Mouse (Mus musculus): ENCODE results near the gene Usp35. TPM values are rescaled to one million over a fixed set of nuclear protein-coding genes. Genes with fewer than 3 reads are reported as not detected.
A peak's percentile ranks its signal among the peaks of the same experiment; 100 is the strongest.

Gene Usp35
- polyA plus RNA-seq (2014; fragmentation: Nextera tagmentation; extraction: Ambion mirVana) = 3.9 and 4.4 TPM in 2 replicates

- Histone ChIP-seq H3K27ac (replicated peaks; ENCODE audit: low read depth, low read length) (peak within 1 kb of the TSS; percentile 73), H3K9me3 (ENCODE audit: control insufficient read depth, low read length) (no peaks in the 10 kb centered on the region), H3K4me3 (replicated peaks; ENCODE audit: low read depth, low read length) (peak within 1 kb of the TSS; percentile 78), H3K27me3 (ENCODE audit: control insufficient read depth, insufficient read depth, low read length) (peaks cover under 1% of the 10 kb centered on the region; the same call in 1 of the 2 replicates), H3K4me2 (ENCODE audit: low read length) (peak within 1 kb of the TSS; percentile 73), H3K9ac (replicated peaks; ENCODE audit: low read length) (peak within 1 kb of the TSS; percentile 74), H3K4me1 (ENCODE audit: control insufficient read depth, insufficient read depth, low read length) (peaks cover 23% of the 10 kb centered on the region), H3K36me3 (ENCODE audit: control insufficient read depth, insufficient read depth, low read length) (no peaks in the 10 kb centered on the region)
- ATAC-seq (ENCODE audit: low FRiP score, low TSS enrichment) (peak; percentile 99), DNase-seq (peak; percentile 98)
- WGBS = under 1% methylated on average over 68 of the region's 68 CpGs
Measured at GRCm38 (mm10) chr7:97331726-97332666, at the start of gene Usp35, which contains the start of gene Kctd21. Gene Usp35 (minus strand): TSS chr7:97332020. Gene Kctd21 (plus strand): TSS chr7:97332327.

- Histone ChIP-seq H3K27ac (replicated peaks; ENCODE audit: low read depth, low read length) (no peak overlapping the region), H3K9ac (replicated peaks; ENCODE audit: low read length) (no peak overlapping the region), H3K27me3 (ENCODE audit: control insufficient read depth, insufficient read depth, low read length) (no peaks in the 10 kb centered on the region), H3K4me3 (replicated peaks; ENCODE audit: low read depth, low read length) (no peak overlapping the region), H3K9me3 (ENCODE audit: control insufficient read depth, low read length) (no peaks in the 10 kb centered on the region), H3K4me1 (ENCODE audit: control insufficient read depth, insufficient read depth, low read length) (no peaks in the 10 kb centered on the region), H3K4me2 (ENCODE audit: low read length) (no peak overlapping the region), H3K36me3 (ENCODE audit: control insufficient read depth, insufficient read depth, low read length) (peaks cover 75% of the 10 kb centered on the region)
- DNase-seq (no peak), ATAC-seq (ENCODE audit: low FRiP score, low TSS enrichment) (no peak)
- WGBS = 96% methylated on average over 5 of the region's 5 CpGs
Measured at GRCm38 (mm10) chr7:97380500-97381123, 48.8 kb upstream of the Usp35 start.

- H3K4me1 ChIP-seq (ENCODE audit: control insufficient read depth, insufficient read depth, low read length) = no peaks in the 10 kb centered on the region
- DNase-seq (no peak), ATAC-seq (ENCODE audit: low FRiP score, low TSS enrichment) (no peak)
- 95% methylated on average over 5 of the region's 5 CpGs for WGBS
- no peak overlapping the region for H3K4me3 ChIP-seq (replicated peaks; ENCODE audit: low read depth, low read length)
- no peaks in the 10 kb centered on the region for H3K9me3 ChIP-seq (ENCODE audit: control insufficient read depth, low read length)
- no peak overlapping the region for H3K9ac ChIP-seq (replicated peaks; ENCODE audit: low read length)
- no peaks in the 10 kb centered on the region for H3K27me3 ChIP-seq (ENCODE audit: control insufficient read depth, insufficient read depth, low read length)
- peaks cover 69% of the 10 kb centered on the region for H3K36me3 ChIP-seq (ENCODE audit: control insufficient read depth, insufficient read depth, low read length)
- H3K4me2 ChIP-seq (ENCODE audit: low read length) = no peak overlapping the region
- H3K27ac ChIP-seq (replicated peaks; ENCODE audit: low read depth, low read length) = no peak overlapping the region
Measured at GRCm38 (mm10) chr7:97379304-97379703, 47.5 kb upstream of the Usp35 start.

- Histone ChIP-seq H3K9me3 (ENCODE audit: control insufficient read depth, low read length) (no peaks in the 10 kb centered on the region), H3K4me2 (ENCODE audit: low read length) (no peak overlapping the region), H3K9ac (replicated peaks; ENCODE audit: low read length) (no peak overlapping the region), H3K27me3 (ENCODE audit: control insufficient read depth, insufficient read depth, low read length) (no peaks in the 10 kb centered on the region), H3K27ac (replicated peaks; ENCODE audit: low read depth, low read length) (no peak overlapping the region), H3K4me3 (replicated peaks; ENCODE audit: low read depth, low read length) (no peak overlapping the region), H3K4me1 (ENCODE audit: control insufficient read depth, insufficient read depth, low read length) (peaks cover 7% of the 10 kb centered on the region; the same call in 1 of the 2 replicates), H3K36me3 (ENCODE audit: control insufficient read depth, insufficient read depth, low read length) (peaks cover 40% of the 10 kb centered on the region)
- no peak for ATAC-seq (ENCODE audit: low FRiP score, low TSS enrichment)
- DNase-seq = no peak
- 79% methylated on average over 2 of the region's 2 CpGs for WGBS
Measured at GRCm38 (mm10) chr7:97375906-97376305, 44.1 kb upstream of the Usp35 start.

GRCm38 (mm10) chr7:97375101-97375500, 43.3 kb upstream of the Usp35 start:
- Histone ChIP-seq H3K9ac (replicated peaks; ENCODE audit: low read length) (no peak overlapping the region), H3K27me3 (ENCODE audit: control insufficient read depth, insufficient read depth, low read length) (no peaks in the 10 kb centered on the region), H3K9me3 (ENCODE audit: control insufficient read depth, low read length) (no peaks in the 10 kb centered on the region), H3K4me1 (ENCODE audit: control insufficient read depth, insufficient read depth, low read length) (peaks cover 9% of the 10 kb centered on the region; the same call in 1 of the 2 replicates), H3K4me3 (replicated peaks; ENCODE audit: low read depth, low read length) (no peak overlapping the region), H3K4me2 (ENCODE audit: low read length) (no peak overlapping the region), H3K27ac (replicated peaks; ENCODE audit: low read depth, low read length) (no peak overlapping the region), H3K36me3 (ENCODE audit: control insufficient read depth, insufficient read depth, low read length) (peaks cover 36% of the 10 kb centered on the region)
- no peak for DNase-seq
- ATAC-seq (ENCODE audit: low FRiP score, low TSS enrichment) = no peak
- 93% methylated on average over 9 of the region's 9 CpGs for WGBS

- no peak for ATAC-seq (ENCODE audit: low FRiP score, low TSS enrichment)
- DNase-seq = no peak
Measured at GRCm38 (mm10) chr7:97365887-97366286, 34.1 kb upstream of the Usp35 start.

GRCm38 (mm10) chr7:97361467-97361866, 29.6 kb upstream of the Usp35 start:
- peak; percentile 66 for DNase-seq
- WGBS = 28% methylated on average over 4 of the region's 4 CpGs

More at GRCm38 (mm10) chr7:97365887-97366286, 34.1 kb upstream of the Usp35 start:
- no peak overlapping the region for H3K9ac ChIP-seq (replicated peaks; ENCODE audit: low read length)
- no peak overlapping the region for H3K4me3 ChIP-seq (replicated peaks; ENCODE audit: low read depth, low read length)
- no peak overlapping the region for H3K4me2 ChIP-seq (ENCODE audit: low read length)
- 73% methylated on average over 1 of the region's 1 CpGs for WGBS
- H3K27me3 ChIP-seq (ENCODE audit: control insufficient read depth, insufficient read depth, low read length) = no peaks in the 10 kb centered on the region
- H3K36me3 ChIP-seq (ENCODE audit: control insufficient read depth, insufficient read depth, low read length) = no peaks in the 10 kb centered on the region
- H3K9me3 ChIP-seq (ENCODE audit: control insufficient read depth, low read length) = no peaks in the 10 kb centered on the region
- H3K4me1 ChIP-seq (ENCODE audit: control insufficient read depth, insufficient read depth, low read length) = 0 out of 2 replicates have a peak, but pooled peaks cover 2% of the 10 kb centered on the region
- H3K27ac ChIP-seq (replicated peaks; ENCODE audit: low read depth, low read length) = no peak overlapping the region

GRCm38 (mm10) chr7:97360955-97361354, 29.1 kb upstream of the Usp35 start:
- 47% methylated on average over 3 of the region's 3 CpGs for WGBS
- Histone ChIP-seq H3K27ac (replicated peaks; ENCODE audit: low read depth, low read length) (no peak overlapping the region), H3K4me2 (ENCODE audit: low read length) (no peak overlapping the region), H3K4me3 (replicated peaks; ENCODE audit: low read depth, low read length) (no peak overlapping the region), H3K36me3 (ENCODE audit: control insufficient read depth, insufficient read depth, low read length) (no peaks in the 10 kb centered on the region), H3K9me3 (ENCODE audit: control insufficient read depth, low read length) (no peaks in the 10 kb centered on the region), H3K27me3 (ENCODE audit: control insufficient read depth, insufficient read depth, low read length) (no peaks in the 10 kb centered on the region), H3K4me1 (ENCODE audit: control insufficient read depth, insufficient read depth, low read length) (no peaks in the 10 kb centered on the region), H3K9ac (replicated peaks; ENCODE audit: low read length) (no peak overlapping the region)
- DNase-seq = no peak
- ATAC-seq (ENCODE audit: low FRiP score, low TSS enrichment) = no peak

More at GRCm38 (mm10) chr7:97361467-97361866, 29.6 kb upstream of the Usp35 start:
- Histone ChIP-seq H3K4me1 (ENCODE audit: control insufficient read depth, insufficient read depth, low read length) (no peaks in the 10 kb centered on the region), H3K4me2 (ENCODE audit: low read length) (no peak overlapping the region), H3K9me3 (ENCODE audit: control insufficient read depth, low read length) (no peaks in the 10 kb centered on the region), H3K27me3 (ENCODE audit: control insufficient read depth, insufficient read depth, low read length) (no peaks in the 10 kb centered on the region), H3K27ac (replicated peaks; ENCODE audit: low read depth, low read length) (no peak overlapping the region), H3K4me3 (replicated peaks; ENCODE audit: low read depth, low read length) (no peak overlapping the region), H3K36me3 (ENCODE audit: control insufficient read depth, insufficient read depth, low read length) (no peaks in the 10 kb centered on the region), H3K9ac (replicated peaks; ENCODE audit: low read length) (no peak overlapping the region)
- no peak for ATAC-seq (ENCODE audit: low FRiP score, low TSS enrichment)

Measured in midbrain, embryonic 14.5 days (tissue).